Mouse (Mus musculus): ENCODE measurements around the gene Tff2. TPM values are rescaled to one million over a fixed set of nuclear protein-coding genes. Genes with fewer than 3 reads are reported as not detected.

Gene Tff2
- polyA plus RNA-seq, 2 experiments, result not detected

GRCm38 (mm10) chr17:31103823-31104222, 40.3 kb downstream of the Tff2 start:
- no peak overlapping the region for H3K27ac ChIP-seq
- no peaks in the 10 kb centered on the region for H3K27me3 ChIP-seq (ENCODE audit: control insufficient read depth, insufficient read depth, low read length)
- H3K9me3 ChIP-seq (ENCODE audit: control insufficient read depth, low read length), result no peaks in the 10 kb centered on the region
- ATAC-seq (ENCODE audit: insufficient read depth), result no peak
- H3K4me1 ChIP-seq (replicated peaks; ENCODE audit: control insufficient read depth in 2 of 2, insufficient read depth in 2 of 2, low read length in 1 of 2), result peaks cover 5 to 11% of the 10 kb centered on the region in 2 experiments
- H3K4me3 ChIP-seq (ENCODE audit: insufficient read depth in 1 of 2, low read depth in 2 of 2, low read length in 2 of 2), result no peak overlapping the region
- H3K9ac ChIP-seq (replicated peaks), result no peak overlapping the region
- TF ChIP-seq CTCF (IDR thresholded peaks at IDR 0.05; ENCODE audit: low read depth) (no peak), EP300 (IDR thresholded peaks at IDR 0.05; ENCODE audit: low read depth) (no peak)
- H3K36me3 ChIP-seq (replicated peaks; ENCODE audit: control insufficient read depth, insufficient read depth, low read depth), result no peaks in the 10 kb centered on the region
- H3K4me2 ChIP-seq (ENCODE audit: low read depth), result no peak overlapping the region
- 75% methylated on average over 8 of the region's 8 CpGs for WGBS (ENCODE audit: insufficient replicate concordance)
- no peak for DNase-seq (ENCODE audit: low read depth in 3 of 3, low spot score in 3 of 3)

DNA sequence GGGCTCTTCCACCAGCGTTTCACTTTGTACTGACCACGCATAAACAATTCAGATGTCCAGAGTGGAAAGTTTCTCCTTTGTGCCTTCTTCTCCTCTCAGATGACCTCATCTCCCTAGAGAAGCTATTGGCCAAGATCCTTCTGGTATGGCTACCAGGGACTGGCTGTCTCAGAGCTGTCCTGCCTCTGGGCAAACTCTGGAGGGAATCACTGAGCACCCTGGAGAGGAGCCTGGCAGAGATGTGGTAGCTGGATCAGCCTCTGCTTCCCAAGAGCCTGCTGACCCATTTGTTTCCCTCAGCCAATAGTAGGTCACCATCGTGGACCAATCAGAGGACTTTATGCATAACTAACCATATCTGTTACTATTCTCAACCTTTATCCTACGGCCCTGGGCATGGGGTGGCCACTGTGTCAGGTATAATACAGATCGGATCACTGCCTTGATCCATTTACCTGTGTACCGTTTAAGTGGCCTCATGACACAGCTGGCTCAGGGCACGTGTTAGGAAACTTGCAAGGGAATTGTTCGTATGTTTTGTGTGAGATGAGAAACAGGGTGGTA, 41.0 kb downstream of the Tff2 start:
- no peak for TF ChIP-seq CTCF (IDR thresholded peaks at IDR 0.05; ENCODE audit: low read depth)
- TF ChIP-seq EP300 (IDR thresholded peaks at IDR 0.05; ENCODE audit: low read depth), result no peak
- H3K4me3 ChIP-seq (ENCODE audit: insufficient read depth in 1 of 2, low read depth in 2 of 2, low read length in 2 of 2), result no peak overlapping the region
- peaks cover 13 to 18% of the 10 kb centered on the region in 2 experiments for H3K4me1 ChIP-seq (replicated peaks; ENCODE audit: control insufficient read depth in 2 of 2, insufficient read depth in 2 of 2, low read length in 1 of 2)
- H3K9ac ChIP-seq (replicated peaks), result no peak overlapping the region
- no peak overlapping the region for H3K4me2 ChIP-seq (ENCODE audit: low read depth)
- no peaks in the 10 kb centered on the region for H3K9me3 ChIP-seq (ENCODE audit: control insufficient read depth, low read length)
- ATAC-seq (ENCODE audit: insufficient read depth), result no peak
- H3K27me3 ChIP-seq (ENCODE audit: control insufficient read depth, insufficient read depth, low read length), result no peaks in the 10 kb centered on the region
- 68% methylated on average over 8 of the region's 8 CpGs for whole genome bisulfite sequencing (ENCODE audit: insufficient replicate concordance)
- no peak overlapping the region for H3K27ac ChIP-seq
- no peaks in the 10 kb centered on the region for H3K36me3 ChIP-seq (replicated peaks; ENCODE audit: control insufficient read depth, insufficient read depth, low read depth)
- no peak for DNase-seq (ENCODE audit: low read depth in 3 of 3, low spot score in 3 of 3)

GRCm38 (mm10) chr17:31098788-31099187, 45.3 kb downstream of the Tff2 start:
- TF ChIP-seq CTCF (IDR thresholded peaks at IDR 0.05; ENCODE audit: low read depth), result no peak
- no peak for TF ChIP-seq EP300 (IDR thresholded peaks at IDR 0.05; ENCODE audit: low read depth)
- no peak overlapping the region for H3K9ac ChIP-seq (replicated peaks)
- DNase-seq (ENCODE audit: low read depth in 3 of 3, low spot score in 3 of 3), result peak in 1 of 3 experiments; percentile 39
- no peaks in the 10 kb centered on the region for H3K9me3 ChIP-seq (ENCODE audit: control insufficient read depth, low read length)
- 60% methylated on average over 5 of the region's 5 CpGs for WGBS (ENCODE audit: insufficient replicate concordance)
- peak; percentile 77; the same call in 1 of the 2 replicates for ATAC-seq (ENCODE audit: insufficient read depth)
- no peak overlapping the region for H3K27ac ChIP-seq
- H3K4me1 ChIP-seq (replicated peaks; ENCODE audit: control insufficient read depth in 2 of 2, insufficient read depth in 2 of 2, low read length in 1 of 2), result peaks cover 14 to 21% of the 10 kb centered on the region in 2 experiments
- no peaks in the 10 kb centered on the region for H3K27me3 ChIP-seq (ENCODE audit: control insufficient read depth, insufficient read depth, low read length)
- no peak overlapping the region for H3K4me3 ChIP-seq (ENCODE audit: insufficient read depth in 1 of 2, low read depth in 2 of 2, low read length in 2 of 2)
- peak overlapping the region; percentile 32 for H3K4me2 ChIP-seq (ENCODE audit: low read depth)
- no peaks in the 10 kb centered on the region for H3K36me3 ChIP-seq (replicated peaks; ENCODE audit: control insufficient read depth, insufficient read depth, low read depth)

- H3K9me3 ChIP-seq (ENCODE audit: control insufficient read depth, low read length), result no peaks in the 10 kb centered on the region
- no peak overlapping the region for H3K27ac ChIP-seq
- peaks cover 22 to 32% of the 10 kb centered on the region in 2 experiments for H3K4me1 ChIP-seq (replicated peaks; ENCODE audit: control insufficient read depth in 2 of 2, insufficient read depth in 2 of 2, low read length in 1 of 2)
- no peak for ATAC-seq (ENCODE audit: insufficient read depth)
- H3K36me3 ChIP-seq (replicated peaks; ENCODE audit: control insufficient read depth, insufficient read depth, low read depth), result no peaks in the 10 kb centered on the region
- TF ChIP-seq CTCF (IDR thresholded peaks at IDR 0.05; ENCODE audit: low read depth) (no peak), EP300 (IDR thresholded peaks at IDR 0.05; ENCODE audit: low read depth) (no peak)
- no peak overlapping the region for H3K4me3 ChIP-seq (ENCODE audit: insufficient read depth in 1 of 2, low read depth in 2 of 2, low read length in 2 of 2)
- no peaks in the 10 kb centered on the region for H3K27me3 ChIP-seq (ENCODE audit: control insufficient read depth, insufficient read depth, low read length)
- no peak for DNase-seq (ENCODE audit: low read depth in 3 of 3, low spot score in 3 of 3)
- H3K4me2 ChIP-seq (ENCODE audit: low read depth), result no peak overlapping the region
- no peak overlapping the region for H3K9ac ChIP-seq (replicated peaks)
- WGBS (ENCODE audit: insufficient replicate concordance), result 89% methylated on average over 2 of the region's 2 CpGs
These were observed 47.2 kb downstream of the Tff2 start for GRCm38 (mm10) chr17:31096893-31097292.

DNA sequence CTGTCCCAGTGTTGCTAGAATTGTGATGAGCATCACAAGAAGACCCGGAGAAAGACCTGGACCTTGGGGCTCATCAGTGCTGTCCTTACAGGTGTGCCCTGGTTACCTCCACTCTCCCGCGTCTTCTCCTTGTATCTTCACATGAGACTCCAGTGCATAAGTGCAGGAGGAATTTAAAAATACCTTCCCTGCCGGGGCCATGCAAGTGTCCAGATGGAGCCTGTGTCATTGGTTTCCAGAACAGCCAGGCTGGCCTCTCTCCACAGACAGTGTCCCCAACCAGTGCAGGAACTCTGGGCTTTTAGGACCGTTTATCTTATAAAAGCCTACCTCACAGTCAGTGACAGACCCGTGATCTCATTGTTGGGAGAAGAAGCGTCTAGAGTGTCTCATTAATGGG, 48.5 kb downstream of the Tff2 start:
- H3K4me1 ChIP-seq (replicated peaks; ENCODE audit: control insufficient read depth in 2 of 2, insufficient read depth in 2 of 2, low read length in 1 of 2), result peaks cover 31 to 43% of the 10 kb centered on the region in 2 experiments
- no peak for DNase-seq (ENCODE audit: low read depth in 3 of 3, low spot score in 3 of 3)
- 78% methylated on average over 7 of the region's 7 CpGs for WGBS (ENCODE audit: insufficient replicate concordance)

More for the DNA sequence above, 48.5 kb downstream of the Tff2 start:
- Histone ChIP-seq H3K9ac (replicated peaks) (no peak overlapping the region), H3K36me3 (replicated peaks; ENCODE audit: control insufficient read depth, insufficient read depth, low read depth) (no peaks in the 10 kb centered on the region), H3K9me3 (ENCODE audit: control insufficient read depth, low read length) (no peaks in the 10 kb centered on the region), H3K27me3 (ENCODE audit: control insufficient read depth, insufficient read depth, low read length) (no peaks in the 10 kb centered on the region), H3K27ac (no peak overlapping the region), H3K4me3 (ENCODE audit: insufficient read depth in 1 of 2, low read depth in 2 of 2, low read length in 2 of 2) (no peak overlapping the region), H3K4me2 (ENCODE audit: low read depth) (no peak overlapping the region)
- TF ChIP-seq CTCF (IDR thresholded peaks at IDR 0.05; ENCODE audit: low read depth) (no peak), EP300 (IDR thresholded peaks at IDR 0.05; ENCODE audit: low read depth) (no peak)
- ATAC-seq (ENCODE audit: insufficient read depth), result no peak
